Mouse (Mus musculus) erythroblast, embryonic 14.5 days (primary cell): ENCODE data around the gene Klhdc8b.

Experiments
- GATA1 ChIP-seq: IDR thresholded peaks from 2 replicates; pipeline ENCODE4 v1.6.1; 2012; ENCODE audit warnings: low read length, inconsistent platforms, mixed read lengths
- TAL1 ChIP-seq: IDR thresholded peaks from 3 replicates; pipeline ENCODE4 v1.6.1; 2012; ENCODE audit warnings: low read length, inconsistent platforms, mixed read lengths

DNA sequence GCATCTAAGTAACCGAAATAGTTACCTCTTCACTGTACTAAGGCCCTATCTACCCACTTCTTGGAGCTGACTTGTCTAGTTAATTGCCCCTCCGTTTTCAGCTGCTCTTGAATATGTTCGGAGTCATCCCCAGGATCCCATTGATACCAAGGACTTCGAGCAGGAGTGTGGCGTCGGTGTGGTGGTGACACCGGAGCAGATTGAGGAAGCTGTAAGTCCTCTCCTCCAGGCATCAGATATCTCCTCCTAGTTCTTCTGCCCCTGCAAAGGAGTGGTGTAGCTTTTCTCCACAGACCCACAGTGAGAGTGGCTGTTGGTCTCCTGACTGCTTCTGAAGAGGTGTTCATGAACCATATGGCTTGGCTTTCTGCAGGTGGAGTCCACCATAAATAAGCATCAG lies 47.4 kb upstream of the Klhdc8b start:
- TF ChIP-seq GATA1 = no peak
- TF ChIP-seq TAL1 = no peak
